Mouse (Mus musculus): ENCODE measurements around the gene Layn. TPM values are rescaled to one million over a fixed set of nuclear protein-coding genes. Genes with fewer than 3 reads are reported as not detected.

Layn gene
- polyA plus RNA-seq, 1 experiment from 2014 or later = 2.8 TPM

DNA sequence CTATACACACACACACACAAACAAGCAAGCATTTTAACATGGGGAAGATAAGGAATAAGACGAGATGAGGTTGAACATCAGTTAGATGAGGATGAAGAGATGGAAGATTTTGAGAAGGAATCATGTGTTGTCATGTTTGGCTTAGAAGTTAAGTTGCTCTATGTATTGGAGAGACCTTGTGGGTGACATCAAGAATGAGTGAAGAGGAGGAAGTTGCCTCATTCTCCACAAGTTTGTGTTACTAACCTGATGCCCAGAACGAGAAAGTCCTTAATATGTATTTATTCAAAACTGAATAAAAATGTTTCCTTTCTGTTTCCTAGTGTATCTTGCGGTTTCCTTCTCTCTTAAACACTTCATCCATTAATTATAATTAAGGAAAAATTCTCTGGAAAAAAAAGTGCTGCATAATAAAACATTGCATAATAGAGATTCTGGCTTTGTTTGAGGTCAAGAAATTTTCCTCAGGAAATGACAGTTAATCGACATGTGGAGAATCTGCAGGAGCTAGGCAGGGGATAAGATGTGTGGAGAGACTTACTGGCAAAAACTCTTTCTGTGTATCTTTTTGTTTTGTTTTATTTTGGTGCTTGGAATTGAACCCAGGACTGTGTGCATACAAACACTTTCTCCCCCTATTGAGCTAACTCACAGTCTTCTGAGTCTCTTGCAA is 55.6 kb downstream of the Layn start:
- WGBS = 86% methylated on average over 4 of the region's 4 CpGs
- Histone ChIP-seq H3K27me3 (replicated peaks; ENCODE audit: control insufficient read depth, insufficient read depth, low read length) (no peaks in the 10 kb centered on the region), H3K4me3 (ENCODE audit: low read depth, low read length) (no peak overlapping the region), H3K4me1 (replicated peaks; ENCODE audit: control insufficient read depth, insufficient read depth, low read length) (no peaks in the 10 kb centered on the region), H3K27ac (ENCODE audit: low read depth) (no peak overlapping the region), H3K4me2 (ENCODE audit: low read length) (no peak overlapping the region), H3K9ac (ENCODE audit: low read length) (no peak overlapping the region), H3K9me3 (ENCODE audit: control insufficient read depth, low read length) (no peaks in the 10 kb centered on the region), H3K36me3 (ENCODE audit: control insufficient read depth, insufficient read depth, low read length) (no peaks in the 10 kb centered on the region)
- ATAC-seq (replicated peaks; ENCODE audit: low FRiP score, low TSS enrichment, low read depth) = no peak
- DNase-seq (ENCODE audit: low spot score) = no peak

DNA sequence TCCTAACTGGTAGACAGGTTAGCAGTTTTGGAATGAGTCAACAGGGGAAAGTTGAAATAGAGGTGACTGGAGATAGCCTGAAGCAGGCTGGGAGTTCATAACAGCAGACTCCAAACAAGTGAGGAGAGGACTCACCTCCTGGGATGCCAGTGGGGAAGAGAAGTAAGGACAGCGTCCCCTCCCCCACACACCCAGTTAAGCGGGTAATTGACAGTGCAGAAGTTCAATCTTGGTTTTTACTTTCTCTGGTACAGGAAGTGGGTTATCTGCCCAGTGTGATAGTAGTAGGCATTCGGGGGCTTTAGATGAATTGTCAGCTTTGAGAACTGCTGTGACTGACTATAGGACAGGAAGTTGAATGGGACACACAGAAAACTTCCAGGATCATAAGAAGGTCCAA is 56.5 kb downstream of the Layn start:
- H3K27ac ChIP-seq (ENCODE audit: low read depth) = no peak overlapping the region
- no peaks in the 10 kb centered on the region for H3K4me1 ChIP-seq (replicated peaks; ENCODE audit: control insufficient read depth, insufficient read depth, low read length)
- ATAC-seq (replicated peaks; ENCODE audit: low FRiP score, low TSS enrichment, low read depth) = no peak
- H3K9ac ChIP-seq (ENCODE audit: low read length) = no peak overlapping the region
- no peaks in the 10 kb centered on the region for H3K27me3 ChIP-seq (replicated peaks; ENCODE audit: control insufficient read depth, insufficient read depth, low read length)
- no peak overlapping the region for H3K4me3 ChIP-seq (ENCODE audit: low read depth, low read length)
- H3K9me3 ChIP-seq (ENCODE audit: control insufficient read depth, low read length) = no peaks in the 10 kb centered on the region
- no peak overlapping the region for H3K4me2 ChIP-seq (ENCODE audit: low read length)
- 71% methylated on average over 3 of the region's 3 CpGs for WGBS
- DNase-seq (ENCODE audit: low spot score) = no peak
- H3K36me3 ChIP-seq (ENCODE audit: control insufficient read depth, insufficient read depth, low read length) = no peaks in the 10 kb centered on the region

DNA sequence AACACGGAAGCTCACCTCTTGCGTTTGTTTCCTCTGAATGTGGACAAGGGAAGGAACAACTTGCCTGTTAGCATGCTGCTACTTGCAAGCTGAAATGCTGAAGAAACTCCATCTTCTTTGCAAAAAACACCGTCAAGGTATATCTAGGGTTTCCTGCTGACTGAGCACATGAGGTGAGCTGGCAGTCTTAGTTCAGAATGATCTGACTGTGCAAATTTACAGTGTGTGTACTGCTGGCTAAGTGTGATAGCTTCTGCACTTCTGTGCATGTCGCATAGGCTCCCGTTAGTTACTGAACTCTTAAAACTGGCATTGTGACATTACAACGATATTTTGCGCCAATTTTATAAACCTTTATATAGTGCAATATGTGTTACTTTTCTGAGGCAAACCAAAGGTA is 57.2 kb downstream of the Layn start:
- Histone ChIP-seq H3K27ac (ENCODE audit: low read depth) (no peak overlapping the region), H3K27me3 (replicated peaks; ENCODE audit: control insufficient read depth, insufficient read depth, low read length) (no peaks in the 10 kb centered on the region), H3K9me3 (ENCODE audit: control insufficient read depth, low read length) (no peaks in the 10 kb centered on the region), H3K4me3 (ENCODE audit: low read depth, low read length) (no peak overlapping the region), H3K4me2 (ENCODE audit: low read length) (no peak overlapping the region), H3K9ac (ENCODE audit: low read length) (no peak overlapping the region), H3K36me3 (ENCODE audit: control insufficient read depth, insufficient read depth, low read length) (no peaks in the 10 kb centered on the region), H3K4me1 (replicated peaks; ENCODE audit: control insufficient read depth, insufficient read depth, low read length) (no peaks in the 10 kb centered on the region)
- no peak for DNase-seq (ENCODE audit: low spot score)
- ATAC-seq (replicated peaks; ENCODE audit: low FRiP score, low TSS enrichment, low read depth) = no peak
- WGBS = 75% methylated on average over 7 of the region's 7 CpGs

DNA sequence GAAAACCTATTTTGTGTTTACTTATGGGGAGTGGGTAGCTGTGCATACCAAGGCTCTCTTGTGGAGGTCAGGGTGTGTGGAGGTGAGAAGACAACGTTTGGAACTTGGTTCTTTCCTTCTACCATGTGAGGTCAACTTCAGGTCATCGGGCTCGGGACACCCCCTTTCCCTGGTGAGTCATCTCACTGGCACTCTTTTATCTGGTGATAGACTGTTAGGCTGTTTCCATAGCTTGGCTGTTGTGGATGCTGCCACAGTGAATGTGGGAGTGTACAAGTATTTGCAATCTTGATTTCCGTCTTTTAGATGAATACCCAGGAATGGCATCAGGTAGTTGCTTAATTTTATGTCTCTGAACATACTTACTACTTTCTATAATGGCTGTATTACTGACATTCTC is 61.2 kb downstream of the Layn start:
- DNase-seq (ENCODE audit: low spot score) = no peak
- H3K4me1 ChIP-seq (replicated peaks; ENCODE audit: control insufficient read depth, insufficient read depth, low read length) = no peaks in the 10 kb centered on the region
- H3K4me2 ChIP-seq (ENCODE audit: low read length) = no peak overlapping the region

DNA sequence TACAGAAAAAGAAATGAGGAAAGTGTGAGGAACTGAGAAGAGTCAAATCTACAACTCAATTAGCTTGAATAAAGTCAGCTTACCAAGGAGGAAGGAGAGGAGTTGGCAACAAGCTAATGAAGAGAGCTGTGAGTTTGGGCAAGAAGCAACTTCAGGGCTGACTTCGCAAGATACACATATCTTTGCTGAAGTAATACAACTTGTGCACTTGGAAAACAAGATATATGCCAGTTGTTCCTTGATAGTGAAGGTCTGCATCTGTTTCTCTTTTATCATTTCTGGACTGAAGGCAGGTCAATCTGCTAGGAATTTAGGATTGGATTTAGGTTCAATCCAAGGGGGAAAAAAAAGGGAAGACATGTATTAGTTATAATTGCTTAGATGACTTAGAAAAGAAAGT is 63.2 kb downstream of the Layn start:
- Histone ChIP-seq H3K4me1 (replicated peaks; ENCODE audit: control insufficient read depth, insufficient read depth, low read length) (0 out of 2 replicates have a peak, but pooled peaks cover 4% of the 10 kb centered on the region), H3K27me3 (replicated peaks; ENCODE audit: control insufficient read depth, insufficient read depth, low read length) (no peaks in the 10 kb centered on the region), H3K27ac (ENCODE audit: low read depth) (no peak overlapping the region), H3K9me3 (ENCODE audit: control insufficient read depth, low read length) (no peaks in the 10 kb centered on the region), H3K4me3 (ENCODE audit: low read depth, low read length) (no peak overlapping the region), H3K9ac (ENCODE audit: low read length) (no peak overlapping the region), H3K4me2 (ENCODE audit: low read length) (no peak overlapping the region), H3K36me3 (ENCODE audit: control insufficient read depth, insufficient read depth, low read length) (no peaks in the 10 kb centered on the region)
- DNase-seq (ENCODE audit: low spot score) (no peak), ATAC-seq (replicated peaks; ENCODE audit: low FRiP score, low TSS enrichment, low read depth) (no peak)
- WGBS = 91% methylated on average over 1 of the region's 1 CpGs

More for the DNA sequence above, 61.2 kb downstream of the Layn start:
- Histone ChIP-seq H3K9me3 (ENCODE audit: control insufficient read depth, low read length) (no peaks in the 10 kb centered on the region), H3K27ac (ENCODE audit: low read depth) (no peak overlapping the region), H3K9ac (ENCODE audit: low read length) (no peak overlapping the region), H3K36me3 (ENCODE audit: control insufficient read depth, insufficient read depth, low read length) (no peaks in the 10 kb centered on the region), H3K27me3 (replicated peaks; ENCODE audit: control insufficient read depth, insufficient read depth, low read length) (no peaks in the 10 kb centered on the region), H3K4me3 (ENCODE audit: low read depth, low read length) (no peak overlapping the region)
- no peak; the same call in 1 of the 2 replicates for ATAC-seq (replicated peaks; ENCODE audit: low FRiP score, low TSS enrichment, low read depth)
- whole genome bisulfite sequencing = 31% methylated on average over 4 of the region's 4 CpGs

DNA sequence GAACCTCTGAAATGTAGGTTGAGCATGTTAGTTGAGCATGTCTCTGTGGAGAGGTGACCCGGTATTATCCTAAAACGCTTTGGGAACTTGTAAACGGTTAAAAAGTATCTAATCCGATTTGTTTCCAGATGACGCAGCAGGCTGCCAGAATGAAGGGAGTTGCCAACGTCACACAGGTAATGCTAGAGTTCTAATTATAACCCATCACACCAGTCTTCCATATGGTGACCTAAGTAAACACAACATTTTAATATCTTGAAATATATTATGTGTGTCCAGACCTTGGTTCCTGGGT is 67.3 kb downstream of the Layn start:
- Histone ChIP-seq H3K4me2 (ENCODE audit: low read length) (peak overlapping the region; percentile 72), H3K36me3 (ENCODE audit: control insufficient read depth, insufficient read depth, low read length) (no peaks in the 10 kb centered on the region), H3K27me3 (replicated peaks; ENCODE audit: control insufficient read depth, insufficient read depth, low read length) (no peaks in the 10 kb centered on the region), H3K4me3 (ENCODE audit: low read depth, low read length) (peak overlapping the region; percentile 33), H3K9ac (ENCODE audit: low read length) (peak overlapping the region; percentile 41), H3K27ac (ENCODE audit: low read depth) (no peak overlapping the region), H3K4me1 (replicated peaks; ENCODE audit: control insufficient read depth, insufficient read depth, low read length) (peaks cover 14% of the 10 kb centered on the region), H3K9me3 (ENCODE audit: control insufficient read depth, low read length) (no peaks in the 10 kb centered on the region)
- 4% methylated on average over 6 of the region's 6 CpGs for WGBS
- DNase-seq (ENCODE audit: low spot score) (no peak), ATAC-seq (replicated peaks; ENCODE audit: low FRiP score, low TSS enrichment, low read depth) (no peak)

DNA sequence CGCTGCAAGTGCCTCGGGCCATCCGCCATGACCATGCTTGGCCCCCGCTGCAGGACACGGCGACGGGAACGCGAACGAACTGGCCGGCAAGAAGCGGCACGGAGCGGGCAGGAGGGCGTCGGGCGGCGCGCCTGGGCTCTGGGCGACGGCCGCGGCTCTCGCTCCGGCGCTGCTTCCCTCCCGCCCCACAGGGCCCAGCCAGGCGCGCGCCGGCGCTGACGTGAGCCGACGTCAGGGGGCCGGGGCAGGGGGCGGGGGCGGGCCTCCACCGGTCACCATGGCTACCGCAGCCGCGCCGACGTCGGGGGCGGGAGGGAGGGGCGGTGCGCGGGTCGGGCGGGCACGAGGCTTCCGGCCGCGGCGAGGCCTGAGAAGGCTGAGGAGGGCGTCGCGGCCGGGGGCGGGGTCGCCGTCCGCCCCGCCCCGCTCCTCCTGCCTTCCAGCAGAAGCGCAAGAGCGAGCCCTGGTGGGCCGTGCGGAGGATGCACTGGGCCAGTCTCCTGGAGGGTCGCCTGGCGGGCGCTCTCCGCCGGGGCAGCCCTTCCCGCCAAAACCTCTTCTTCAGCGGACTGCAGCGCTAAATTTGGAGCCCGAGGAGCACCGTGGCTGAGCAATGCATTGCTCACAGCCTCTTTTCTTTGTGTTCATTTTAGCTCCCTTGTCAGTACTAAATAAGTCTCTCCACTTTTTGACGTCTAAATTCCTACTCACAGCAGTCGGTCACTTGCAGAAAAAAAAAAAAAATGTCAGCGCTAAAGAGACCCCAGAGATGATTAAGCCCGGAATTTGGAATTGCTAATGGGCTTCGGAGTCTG is 67.8 kb downstream of the Layn start, which contains the start of gene Sik2:
TSS of gene Sik2 (minus strand) at position 233 of the 815 bp plus-strand sequence.
- peak within 1 kb of the TSS; percentile 72 for H3K4me2 ChIP-seq (ENCODE audit: low read length)
- H3K9me3 ChIP-seq (ENCODE audit: control insufficient read depth, low read length) = no peaks in the 10 kb centered on the region
- no peaks in the 10 kb centered on the region for H3K36me3 ChIP-seq (ENCODE audit: control insufficient read depth, insufficient read depth, low read length)
- H3K27ac ChIP-seq (ENCODE audit: low read depth) = peak within 1 kb of the TSS; percentile 55
- H3K4me3 ChIP-seq (ENCODE audit: low read depth, low read length) = peak within 1 kb of the TSS; percentile 51
- H3K9ac ChIP-seq (ENCODE audit: low read length) = peak within 1 kb of the TSS; percentile 67
- no peaks in the 10 kb centered on the region for H3K27me3 ChIP-seq (replicated peaks; ENCODE audit: control insufficient read depth, insufficient read depth, low read length)
- WGBS = under 1% methylated on average over 76 of the region's 85 CpGs
- DNase-seq (ENCODE audit: low spot score) (peak; percentile 92), ATAC-seq (replicated peaks; ENCODE audit: low FRiP score, low TSS enrichment, low read depth) (peak; percentile 98)
- peaks cover 14% of the 10 kb centered on the region for H3K4me1 ChIP-seq (replicated peaks; ENCODE audit: control insufficient read depth, insufficient read depth, low read length)

DNA sequence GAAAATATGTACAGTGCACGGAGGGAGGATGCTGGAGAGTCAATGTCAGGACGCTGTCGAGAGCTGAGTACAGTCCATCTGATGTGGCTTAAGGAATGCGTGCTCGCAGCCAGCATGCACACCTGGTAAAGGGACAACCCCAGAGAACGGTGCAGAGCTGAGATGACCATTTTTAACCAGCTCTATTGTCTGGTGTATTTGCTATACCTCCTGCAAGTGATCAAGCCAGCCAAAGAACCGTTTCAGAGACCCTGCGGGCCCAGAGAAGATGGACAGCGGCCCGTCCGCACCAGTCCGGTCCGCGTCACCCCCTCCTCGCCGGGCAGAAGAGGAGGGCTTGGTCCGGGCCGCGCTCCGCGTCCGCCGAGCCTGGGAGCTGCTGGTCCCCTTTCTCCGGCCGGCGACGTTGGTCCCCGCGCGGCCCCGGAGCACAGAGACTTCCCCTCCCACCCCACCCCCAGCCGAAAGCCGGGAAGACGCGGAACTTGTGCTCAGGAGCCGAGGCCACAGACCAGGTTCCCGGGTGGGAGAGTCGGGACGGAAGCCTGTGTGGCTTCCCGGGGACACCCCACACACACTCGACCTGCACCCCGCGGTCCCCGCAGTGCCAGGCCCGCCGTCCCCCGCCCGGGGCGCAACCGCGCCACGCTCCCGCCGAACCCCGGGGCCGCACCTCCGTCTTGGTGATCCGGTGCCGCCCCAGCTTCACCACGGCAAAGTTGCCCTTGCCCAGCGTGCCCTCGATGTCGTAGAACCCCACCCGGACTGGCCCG is 68.6 kb downstream of the Layn start:
- peaks cover 14% of the 10 kb centered on the region for H3K4me1 ChIP-seq (replicated peaks; ENCODE audit: control insufficient read depth, insufficient read depth, low read length)
- peak overlapping the region; percentile 55 for H3K27ac ChIP-seq (ENCODE audit: low read depth)
- peak; percentile 78 for DNase-seq (ENCODE audit: low spot score)
- H3K36me3 ChIP-seq (ENCODE audit: control insufficient read depth, insufficient read depth, low read length) = no peaks in the 10 kb centered on the region
- WGBS = under 1% methylated on average over 59 of the region's 65 CpGs
- peak overlapping the region; percentile 58 for H3K4me2 ChIP-seq (ENCODE audit: low read length)
- H3K9ac ChIP-seq (ENCODE audit: low read length) = peak overlapping the region; percentile 67
- peak; percentile 62 for ATAC-seq (replicated peaks; ENCODE audit: low FRiP score, low TSS enrichment, low read depth)
- H3K9me3 ChIP-seq (ENCODE audit: control insufficient read depth, low read length) = no peaks in the 10 kb centered on the region
- H3K4me3 ChIP-seq (ENCODE audit: low read depth, low read length) = peak overlapping the region; percentile 51
- H3K27me3 ChIP-seq (replicated peaks; ENCODE audit: control insufficient read depth, insufficient read depth, low read length) = no peaks in the 10 kb centered on the region

All from intestine, embryonic 14.5 days (tissue).